Mouse (Mus musculus) left cerebral cortex, adult 18-20 months (tissue): ENCODE measurements around the gene Aff3. TPM values are rescaled to one million over a fixed set of nuclear protein-coding genes. Genes with fewer than 3 reads are reported as not detected.

Experiments
- DNase-seq, 2 experiments: peaks; one replicate each; pipeline ENCODE4 v3.0.0; 2021 to 2022; ENCODE audit warnings: low spot score in 2 of 2, mixed read lengths in 1 of 2
- total RNA-seq, 2 experiments: library from RNA; stranded (reverse); gene quantifications; 2 replicates each; pipeline ENCODE4 v1.2.3; 2021

Aff3 gene
- total RNA-seq, 2 experiments from 2014 or later = 103 to 107 TPM

GRCm38 (mm10) chr1:38198393-38199029 lies 466.2 kb downstream of the Aff3 start:
- no peak for DNase-seq

GRCm38 (mm10) chr1:38197145-38197682 lies 467.5 kb downstream of the Aff3 start:
- no peak for DNase-seq

DNA sequence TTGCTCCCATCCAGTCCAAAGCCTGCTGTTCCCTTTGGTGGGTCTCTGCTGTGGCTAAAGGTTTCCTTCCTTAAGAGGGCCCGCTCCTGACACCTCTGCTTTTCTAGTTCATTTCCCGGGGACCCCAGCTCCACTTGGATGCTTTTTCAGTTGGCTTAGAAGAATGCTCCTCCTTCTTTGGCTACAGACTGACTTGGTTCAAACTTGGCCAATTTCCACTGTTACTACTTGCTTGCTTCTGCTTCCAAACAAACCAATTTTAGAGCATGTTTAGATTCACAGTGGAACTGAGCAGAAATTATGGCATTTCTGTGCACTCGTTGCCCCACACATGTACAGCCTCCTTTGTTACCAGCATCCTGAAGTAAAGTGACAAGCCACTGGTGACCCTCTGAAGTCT lies 469.0 kb downstream of the Aff3 start:
- no peak for DNase-seq

DNA sequence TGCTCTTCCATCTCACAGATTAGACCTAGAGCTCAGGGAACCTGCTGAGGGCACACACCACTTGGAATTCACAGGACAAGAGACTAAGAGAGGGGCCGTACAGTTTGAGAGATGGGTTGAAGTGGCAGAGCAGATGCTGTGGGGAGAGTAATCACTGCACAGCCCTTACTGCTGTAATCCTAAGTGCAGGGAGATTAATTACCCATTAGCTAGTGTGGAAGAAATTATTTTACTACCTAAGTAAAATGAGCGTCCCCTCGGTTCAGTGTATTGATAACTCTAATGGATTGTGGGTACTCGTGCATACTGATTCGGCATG lies 478.6 kb downstream of the Aff3 start:
- no peak for DNase-seq

DNA sequence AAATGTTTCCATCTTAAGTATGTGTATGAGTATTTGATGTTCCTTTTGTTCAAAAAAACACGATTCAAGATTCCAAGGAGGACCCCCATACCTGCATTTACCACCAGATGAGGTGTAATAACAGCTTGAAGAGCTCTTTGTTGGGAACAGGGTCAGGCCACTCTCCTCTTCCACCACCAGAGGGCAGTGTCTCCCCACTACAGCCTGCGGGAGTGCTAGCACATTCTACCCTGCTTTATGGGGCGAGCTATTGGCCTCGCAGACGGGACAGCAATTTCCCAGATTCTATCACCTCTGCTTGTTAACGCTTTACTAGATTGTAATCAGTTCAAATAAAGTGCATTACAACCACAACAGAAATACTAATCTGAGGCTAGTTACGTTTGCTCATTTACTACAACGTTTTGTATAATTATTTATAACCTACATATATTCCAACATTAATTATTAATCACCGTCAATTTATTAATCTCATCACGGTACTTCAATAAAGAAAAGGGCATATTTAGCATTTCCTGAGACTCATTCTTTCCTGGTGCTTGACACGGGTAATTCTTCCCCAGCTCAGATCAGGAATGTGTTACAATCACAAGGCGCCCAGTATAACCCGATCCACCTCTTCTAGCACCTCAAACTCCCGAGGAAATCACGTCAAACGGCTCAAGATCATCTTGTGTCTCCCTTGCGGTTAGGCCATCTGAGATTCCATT lies 479.1 kb downstream of the Aff3 start:
- peak; percentile 84 to 88 for DNase-seq

GRCm38 (mm10) chr1:38181020-38181550 lies 483.7 kb downstream of the Aff3 start:
- DNase-seq = no peak

DNA sequence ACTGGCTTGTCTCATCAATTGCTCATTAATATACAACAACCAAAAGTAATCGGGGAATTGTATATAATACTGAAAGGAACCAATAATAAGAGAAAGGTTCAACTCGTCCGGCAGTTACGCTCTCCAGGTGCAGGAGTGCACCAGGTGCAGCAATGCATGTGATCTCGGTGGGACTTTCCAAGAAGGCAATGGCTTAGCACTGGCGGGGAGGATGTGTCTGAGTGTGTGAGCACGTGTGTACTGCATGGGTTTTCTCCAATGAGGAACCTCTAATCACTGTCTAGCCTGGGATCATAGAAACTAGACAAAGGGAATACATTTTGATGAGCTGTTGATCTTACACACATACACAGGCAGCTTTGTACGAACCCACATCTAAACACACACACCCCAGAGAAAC lies 485.8 kb downstream of the Aff3 start:
- DNase-seq = no peak

DNA sequence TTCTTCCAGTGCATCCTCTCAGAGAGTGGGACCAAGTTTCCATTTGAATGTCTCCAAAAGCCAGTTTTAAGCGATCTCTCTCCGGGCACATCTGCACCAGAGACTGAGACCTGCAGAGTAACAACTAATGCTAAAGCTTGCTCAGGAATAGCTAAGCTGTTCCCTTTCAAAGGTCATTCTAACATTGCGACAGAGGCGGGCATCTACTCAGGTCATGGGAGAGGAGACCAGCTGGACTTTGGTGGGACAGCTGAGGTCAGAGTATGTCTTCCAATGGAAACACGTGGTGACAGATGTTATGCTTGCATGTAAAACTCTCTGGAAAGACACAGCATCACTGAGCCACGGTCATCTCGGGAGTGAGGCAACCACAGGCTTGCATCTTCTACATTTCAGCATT lies 488.7 kb downstream of the Aff3 start:
- no peak for DNase-seq

GRCm38 (mm10) chr1:38171874-38172273 lies 492.9 kb downstream of the Aff3 start:
- DNase-seq = no peak

- no peak for DNase-seq
Measured at GRCm38 (mm10) chr1:38165696-38166095, 499.1 kb downstream of the Aff3 start.

DNA sequence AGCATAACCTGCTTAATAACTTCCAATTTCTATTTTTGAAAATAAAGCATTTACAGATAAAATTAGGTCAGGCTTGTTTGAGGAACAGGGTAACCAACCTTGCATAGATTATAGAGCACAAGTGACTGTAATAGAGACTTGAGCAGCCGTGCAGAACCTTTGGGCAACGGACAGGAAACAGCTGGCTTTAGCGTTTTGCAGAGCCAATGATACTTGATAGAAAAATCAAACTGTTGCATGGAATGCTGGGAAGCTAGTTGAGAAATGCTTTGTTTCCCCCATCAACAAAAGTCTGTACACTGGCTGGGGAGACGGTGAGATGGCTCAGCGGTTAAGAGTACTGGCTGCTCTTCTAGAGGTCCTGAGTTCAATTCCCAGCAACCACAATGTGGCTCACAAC lies 514.7 kb downstream of the Aff3 start:
- DNase-seq = no peak

DNA sequence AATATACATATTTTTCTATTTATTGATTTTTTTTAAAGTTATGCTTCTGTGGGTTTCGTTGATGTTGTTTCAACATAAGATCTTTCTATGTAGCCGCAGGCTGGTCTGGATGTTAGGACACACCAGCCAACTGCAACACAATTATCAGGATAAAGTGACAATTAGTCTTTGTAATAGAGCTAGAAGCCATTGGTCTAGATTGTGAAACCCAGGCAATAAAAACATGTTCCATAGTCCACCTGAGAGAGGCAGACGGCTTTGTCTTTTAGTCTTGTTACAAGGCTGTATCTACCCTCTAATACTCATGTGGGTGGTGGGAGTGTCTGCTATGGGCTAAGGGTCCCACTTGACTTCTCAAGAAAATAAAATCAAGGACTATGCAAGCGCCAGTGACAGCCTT lies 518.7 kb downstream of the Aff3 start:
- DNase-seq = no peak

GRCm38 (mm10) chr1:38141371-38141770 lies 523.4 kb downstream of the Aff3 start:
- DNase-seq = no peak

- DNase-seq = no peak
Measured at GRCm38 (mm10) chr1:38140911-38141310, 523.8 kb downstream of the Aff3 start.

GRCm38 (mm10) chr1:38139396-38139795 lies 525.4 kb downstream of the Aff3 start:
- DNase-seq = no peak

GRCm38 (mm10) chr1:38132942-38133341 lies 531.8 kb downstream of the Aff3 start:
- DNase-seq = no peak

- DNase-seq = no peak
Measured at GRCm38 (mm10) chr1:38130715-38131483, 533.9 kb downstream of the Aff3 start.

GRCm38 (mm10) chr1:38129501-38130267 lies 535.1 kb downstream of the Aff3 start, which contains the start of gene Rev1:
Gene Rev1 (minus strand): TSS chr1:38129801.
- DNase-seq = peak; percentile 88 to 95

DNA sequence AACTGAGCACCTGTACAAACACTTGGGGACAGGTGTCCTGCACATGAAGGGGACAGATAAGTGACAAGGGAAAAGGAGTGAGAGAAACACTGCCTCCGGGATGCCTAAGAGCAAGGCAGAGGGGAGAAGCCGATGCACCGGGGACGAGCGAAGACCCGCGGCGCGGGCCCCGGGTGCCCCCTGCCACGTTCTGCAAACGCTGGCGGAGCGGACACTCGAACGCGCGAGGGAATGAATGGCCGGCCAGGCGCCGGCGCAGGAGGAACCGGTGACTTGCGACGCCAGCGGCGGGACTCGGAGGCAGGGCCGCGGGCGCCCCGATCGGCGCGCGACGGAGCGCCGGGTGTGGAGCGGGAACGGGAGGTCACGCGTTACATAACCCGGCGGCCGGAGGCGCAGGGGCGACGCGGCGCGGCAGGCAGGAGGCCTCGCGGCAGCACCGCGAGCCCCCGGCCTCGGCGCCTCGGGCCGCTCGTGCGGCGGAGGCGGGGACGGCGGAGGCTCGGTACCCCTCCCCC lies 535.8 kb downstream of the Aff3 start:
- peak; percentile 49 to 54 for DNase-seq
